Mouse (Mus musculus) heart, postnatal 0 days (tissue): Measurements from ENCODE around the gene Dnajc13.

Experiments used
- CTCF ChIP-seq: IDR thresholded peaks from 2 replicates; pipeline ENCODE4 v1.5.1; 2016; ENCODE audit warnings: antibody characterized with exemption, control low read depth, low read depth
- EP300 ChIP-seq: IDR thresholded peaks from 2 replicates; pipeline ENCODE4 v1.6.1; 2016; ENCODE audit warnings: antibody characterized with exemption, low read depth

- TF ChIP-seq CTCF (no peak), EP300 (no peak)
Observed at GRCm38 (mm10) chr9:104155100-104155715, 107.5 kb downstream of the Dnajc13 start.
